Mouse (Mus musculus) hindbrain, postnatal 0 days (tissue): ENCODE measurements around the gene Cep135. TPM values are rescaled to one million over a fixed set of nuclear protein-coding genes. Genes with fewer than 3 reads are reported as not detected.

Experiments
- ATAC-seq: fragments of 200-750 bp; cut with Nextera tagmentation; 2 replicates; pipeline ENCODE4 v1.8.0; 2017; ENCODE audit warnings: mild to moderate bottlenecking, moderate TSS enrichment, moderate library complexity
- DNase-seq: peaks from one replicate; pipeline ENCODE4 v3.0.0-alpha.2; 2015; ENCODE audit warnings: low spot score
- H3K27ac ChIP-seq: fragments of 300-500 bp; sonication (generic); 2 replicates; pipeline ENCODE4 v1.5.1; 2014; ENCODE audit warnings: mild to moderate bottlenecking
- H3K27me3 ChIP-seq: fragments of 300-500 bp; sonication (generic); 2 replicates; pipeline ENCODE4 v1.6.1; 2014; ENCODE audit warnings: low read length, mixed read lengths; ENCODE audit not compliant: insufficient read depth
- H3K36me3 ChIP-seq: fragments of 300-500 bp; sonication (generic); 2 replicates; pipeline ENCODE4 v1.6.1; 2014; ENCODE audit warnings: low read length, mixed read lengths; ENCODE audit not compliant: insufficient read depth
- H3K4me1 ChIP-seq: fragments of 300-500 bp; sonication (generic); 2 replicates; pipeline ENCODE4 v1.6.1; 2014; ENCODE audit warnings: antibody characterized with exemption, low read length, mixed read lengths; ENCODE audit not compliant: insufficient read depth
- H3K4me2 ChIP-seq: fragments of 300-500 bp; sonication (generic); 2 replicates; pipeline ENCODE4 v1.6.1; 2014; ENCODE audit warnings: low read depth, mild to moderate bottlenecking, low read length, moderate library complexity, mixed read lengths
- H3K4me3 ChIP-seq: fragments of 300-500 bp; sonication (generic); 2 replicates; pipeline ENCODE4 v1.5.1; 2014; ENCODE audit warnings: low read length
- H3K9ac ChIP-seq: fragments of 300-500 bp; sonication (generic); replicated peaks from 2 replicates; pipeline ENCODE4 v1.6.1; 2014; ENCODE audit warnings: mild to moderate bottlenecking, low read length, moderate library complexity, mixed read lengths
- H3K9me3 ChIP-seq: fragments of 300-500 bp; sonication (generic); 2 replicates; pipeline ENCODE4 v1.6.1; 2016; ENCODE audit warnings: low read length, mixed read lengths
- CTCF ChIP-seq: IDR thresholded peaks from 2 replicates; pipeline ENCODE4 v1.5.1; 2016; ENCODE audit warnings: antibody characterized with exemption, control low read depth, low read depth
- WGBS: fragments of 180-500 bp; shearing (Covaris S2); extraction: QIAGEN DNeasy Blood & Tissue Kit; methylation state at CpG from one replicate; pipeline ENCODE4 v1.1.7; 2014; 5-methylcytosine and 5-hydroxymethylcytosine counted together
- polyA plus RNA-seq: library from polyadenylated mRNA; unstranded; fragments of >200 nt; fragmentation: Nextera tagmentation; extraction: Ambion mirVana; gene quantifications from 2 replicates; pipeline ENCODE4 v1.2.1, GENCODE M21; 2015
- total RNA-seq: library from RNA; depleted of rRNA; stranded (reverse); fragments of >200 nt; gene quantifications from 2 replicates; pipeline ENCODE4 v1.2.3, GENCODE M21; 2014

Cep135 gene
- total and polyA plus RNA-seq, 2 experiments from 2014 or later, result 2.6 to 4.0 TPM

DNA sequence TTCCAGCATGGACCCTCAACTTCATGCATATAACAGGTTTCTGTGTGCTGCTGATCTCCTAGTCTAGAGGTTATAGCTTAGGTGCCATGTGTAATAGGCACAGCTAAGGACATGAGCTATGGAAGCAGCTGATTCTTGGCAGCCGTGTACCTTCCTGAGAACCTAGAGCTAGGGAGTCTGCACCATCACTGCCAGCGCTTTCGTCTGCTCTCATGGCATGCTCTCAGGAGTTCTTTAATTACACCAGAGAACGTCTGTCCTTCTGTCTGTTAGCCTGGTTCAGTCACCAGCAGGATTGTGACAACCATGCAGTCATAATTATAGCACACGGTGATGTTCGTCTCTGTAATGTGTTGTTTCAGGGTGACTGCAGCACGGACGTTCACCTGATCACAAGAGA is 26.8 kb downstream of the Cep135 start:
- H3K4me2 ChIP-seq, result no peak overlapping the region
- no peak overlapping the region for H3K27ac ChIP-seq
- no peak for DNase-seq
- WGBS, result 90% methylated on average over 8 of the region's 8 CpGs
- H3K4me3 ChIP-seq, result no peak overlapping the region
- H3K9ac ChIP-seq, result no peak overlapping the region
- H3K4me1 ChIP-seq, result no peaks in the 10 kb centered on the region
- no peak for TF ChIP-seq CTCF
- no peaks in the 10 kb centered on the region for H3K9me3 ChIP-seq
- no peaks in the 10 kb centered on the region for H3K27me3 ChIP-seq
- ATAC-seq, result no peak
- peaks cover 18% of the 10 kb centered on the region for H3K36me3 ChIP-seq

DNA sequence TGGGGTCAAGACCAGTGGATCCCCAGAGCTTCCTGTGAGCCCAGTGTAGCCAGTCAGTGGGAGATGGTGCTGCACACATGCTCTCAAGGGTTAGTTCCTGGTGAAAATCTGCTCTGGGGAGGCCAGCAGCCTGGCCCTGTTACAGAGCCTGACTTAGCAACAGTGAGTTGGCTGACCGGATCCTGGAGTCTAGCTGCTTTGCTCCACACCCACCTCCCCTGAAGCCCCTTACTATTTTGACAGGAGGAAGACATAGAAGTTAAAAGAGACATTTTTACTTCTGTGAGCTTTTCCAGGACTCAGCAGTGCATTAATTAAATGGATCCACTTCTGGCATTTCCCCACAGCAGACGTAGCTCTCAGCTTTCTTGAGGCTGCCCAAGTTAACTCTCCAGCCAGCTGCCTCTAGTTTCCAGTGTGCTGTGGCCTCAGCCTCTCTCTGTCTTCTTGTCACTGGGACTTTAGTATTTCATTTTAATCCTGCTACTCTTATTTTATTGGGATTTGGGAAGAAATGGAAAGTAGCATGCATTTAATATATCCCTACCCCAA is 27.8 kb downstream of the Cep135 start:
- ATAC-seq (no peak), DNase-seq (no peak)
- no peak overlapping the region for H3K4me2 ChIP-seq
- peaks cover 18% of the 10 kb centered on the region for H3K36me3 ChIP-seq
- H3K9me3 ChIP-seq, result no peaks in the 10 kb centered on the region
- no peak for TF ChIP-seq CTCF
- no peaks in the 10 kb centered on the region for H3K27me3 ChIP-seq
- no peaks in the 10 kb centered on the region for H3K4me1 ChIP-seq
- 89% methylated on average over 2 of the region's 2 CpGs for WGBS
- H3K4me3 ChIP-seq, result no peak overlapping the region
- no peak overlapping the region for H3K9ac ChIP-seq
- no peak overlapping the region for H3K27ac ChIP-seq

DNA sequence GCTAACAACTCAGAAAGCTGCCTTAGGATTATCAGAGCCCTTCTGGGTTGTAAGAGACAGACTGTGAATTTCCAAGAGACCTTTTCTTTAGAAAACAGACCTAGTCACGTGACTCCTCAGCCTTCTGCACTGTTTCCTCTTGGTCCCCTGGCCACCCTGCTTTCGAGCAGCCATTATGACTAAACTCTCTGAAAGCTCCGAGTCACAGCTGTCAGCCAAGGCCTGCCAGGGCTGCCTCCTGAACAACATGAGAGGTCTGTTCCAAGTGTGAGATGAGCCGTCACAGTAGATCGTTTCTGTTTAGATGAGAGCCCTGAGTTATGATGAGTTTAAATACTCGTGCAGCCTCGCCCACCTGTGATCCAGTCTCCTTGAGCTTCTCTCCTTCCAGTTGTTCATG is 30.3 kb downstream of the Cep135 start:
- Histone ChIP-seq H3K4me1 (no peaks in the 10 kb centered on the region), H3K4me3 (no peak overlapping the region), H3K27ac (no peak overlapping the region), H3K4me2 (no peak overlapping the region), H3K9me3 (no peaks in the 10 kb centered on the region), H3K27me3 (no peaks in the 10 kb centered on the region), H3K36me3 (peaks cover 19% of the 10 kb centered on the region), H3K9ac (no peak overlapping the region)
- 81% methylated on average over 7 of the region's 7 CpGs for WGBS
- no peak for ATAC-seq
- DNase-seq, result peak; percentile 3
- TF ChIP-seq CTCF, result no peak

DNA sequence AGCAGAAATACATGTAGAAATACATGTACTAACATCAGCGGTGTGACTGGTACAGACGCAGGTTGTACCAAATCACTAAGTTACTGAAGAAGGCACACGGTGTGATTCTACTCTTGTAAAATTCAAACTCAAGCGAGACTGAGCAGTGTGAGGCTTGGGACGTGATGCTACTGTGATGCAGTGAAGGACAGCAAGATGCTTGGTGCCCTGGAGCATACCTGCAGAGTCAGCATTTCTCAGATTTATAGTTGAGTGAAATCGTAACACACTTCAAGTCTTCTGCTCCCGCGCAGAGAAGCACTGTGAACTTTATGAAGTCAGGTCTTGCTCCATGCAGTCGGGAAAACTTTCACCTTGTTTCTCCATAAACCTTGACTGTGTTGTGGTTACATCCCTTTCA is 35.3 kb downstream of the Cep135 start:
- Histone ChIP-seq H3K36me3 (peaks cover 8% of the 10 kb centered on the region; the same call in 1 of the 2 replicates), H3K27ac (no peak overlapping the region), H3K27me3 (no peaks in the 10 kb centered on the region), H3K4me3 (no peak overlapping the region), H3K9me3 (no peaks in the 10 kb centered on the region), H3K4me2 (no peak overlapping the region), H3K4me1 (no peaks in the 10 kb centered on the region), H3K9ac (no peak overlapping the region)
- no peak for TF ChIP-seq CTCF
- WGBS, result 97% methylated on average over 9 of the region's 9 CpGs
- DNase-seq (no peak), ATAC-seq (no peak)

GRCm38 (mm10) chr5:76627770-76628169 is 39.3 kb downstream of the Cep135 start:
- Histone ChIP-seq H3K4me1 (no peaks in the 10 kb centered on the region), H3K4me3 (no peak overlapping the region), H3K27me3 (no peaks in the 10 kb centered on the region), H3K4me2 (no peak overlapping the region), H3K9me3 (no peaks in the 10 kb centered on the region), H3K27ac (no peak overlapping the region), H3K36me3 (peaks cover 7% of the 10 kb centered on the region; the same call in 1 of the 2 replicates), H3K9ac (no peak overlapping the region)
- ATAC-seq, result no peak
- no peak for TF ChIP-seq CTCF
- DNase-seq, result no peak
- WGBS, result 88% methylated on average over 1 of the region's 1 CpGs

GRCm38 (mm10) chr5:76634012-76634411 is 45.5 kb downstream of the Cep135 start:
- Histone ChIP-seq H3K4me1 (no peaks in the 10 kb centered on the region), H3K36me3 (peaks cover 33% of the 10 kb centered on the region), H3K9me3 (no peaks in the 10 kb centered on the region), H3K27me3 (no peaks in the 10 kb centered on the region), H3K27ac (no peak overlapping the region), H3K4me3 (no peak overlapping the region), H3K4me2 (no peak overlapping the region), H3K9ac (no peak overlapping the region)
- WGBS, result 78% methylated on average over 10 of the region's 10 CpGs
- DNase-seq (no peak), ATAC-seq (no peak)
- no peak for TF ChIP-seq CTCF

GRCm38 (mm10) chr5:76635592-76635991 is 47.1 kb downstream of the Cep135 start:
- H3K4me3 ChIP-seq, result no peak overlapping the region
- DNase-seq (no peak), ATAC-seq (no peak)
- no peaks in the 10 kb centered on the region for H3K4me1 ChIP-seq
- no peak for TF ChIP-seq CTCF
- no peak overlapping the region for H3K27ac ChIP-seq
- no peaks in the 10 kb centered on the region for H3K9me3 ChIP-seq
- H3K36me3 ChIP-seq, result peaks cover 45% of the 10 kb centered on the region
- H3K4me2 ChIP-seq, result no peak overlapping the region
- H3K9ac ChIP-seq, result no peak overlapping the region
- H3K27me3 ChIP-seq, result no peaks in the 10 kb centered on the region
- WGBS, result 95% methylated on average over 2 of the region's 2 CpGs
